Mouse (Mus musculus): ENCODE data around the gene Eif2b5. TPM values are rescaled to one million over a fixed set of nuclear protein-coding genes. Genes with fewer than 3 reads are reported as not detected.
A peak's percentile ranks its signal among the peaks of the same experiment; 100 is the strongest.
"Not testable (repeated sequence)": the region's sequence is repeated elsewhere in the genome, so short reads cannot be mapped to it uniquely, and the experiment has no call there.

Gene Eif2b5
- 10 to 100 TPM; 50.5 to 59.7 (median 55.2) TPM for total RNA-seq (2022)

DNA sequence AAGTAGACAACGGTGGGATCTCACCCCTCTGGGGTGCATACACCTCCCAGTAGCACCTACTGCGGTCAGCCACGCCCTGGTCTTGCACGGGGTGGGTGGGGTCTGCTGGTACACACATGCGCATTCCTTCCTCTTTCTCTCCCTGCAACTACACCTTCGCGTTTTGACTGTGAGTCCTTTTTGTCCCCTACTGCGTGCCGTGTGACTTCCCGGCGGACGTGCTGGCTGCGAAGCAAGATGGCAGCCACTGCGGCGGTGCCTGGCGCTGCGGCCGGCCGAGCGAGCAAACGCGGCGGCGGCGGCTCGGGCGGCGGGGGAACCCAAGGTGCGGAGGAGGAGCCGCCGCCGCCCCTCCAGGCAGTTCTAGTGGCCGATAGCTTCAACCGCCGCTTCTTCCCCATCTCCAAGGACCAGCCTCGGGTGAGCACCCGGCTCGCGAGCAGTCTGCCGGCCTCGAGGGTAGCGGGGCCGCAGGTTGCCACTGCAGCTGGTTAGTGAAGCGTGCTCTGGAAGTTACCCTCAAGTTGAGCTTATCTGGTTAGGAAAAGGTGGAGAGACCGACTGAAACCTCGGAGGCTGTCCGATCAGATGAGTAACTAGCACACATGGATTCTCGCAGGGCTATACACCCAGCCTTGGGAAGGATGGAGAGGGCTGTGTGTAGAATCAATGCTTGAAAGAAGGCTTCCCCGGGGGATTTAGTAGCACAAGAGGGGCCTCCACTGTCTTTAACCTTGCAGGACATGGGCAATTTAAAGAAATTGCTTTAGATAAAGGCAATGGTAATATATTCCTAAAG lies at the start of gene Eif2b5:
Gene Eif2b5, plus strand, starts transcription at position 141 of the 799 bp plus-strand sequence.
- peak; percentile 97 for DNase-seq (ENCODE audit: low spot score)

- DNase-seq (ENCODE audit: low spot score): no peak
These were observed 46.8 kb upstream of the Eif2b5 start for GRCm38 (mm10) chr16:20451774-20452173.

GRCm38 (mm10) chr16:20454155-20454654 lies 44.4 kb upstream of the Eif2b5 start:
- DNase-seq (ENCODE audit: low spot score): no peak

DNA sequence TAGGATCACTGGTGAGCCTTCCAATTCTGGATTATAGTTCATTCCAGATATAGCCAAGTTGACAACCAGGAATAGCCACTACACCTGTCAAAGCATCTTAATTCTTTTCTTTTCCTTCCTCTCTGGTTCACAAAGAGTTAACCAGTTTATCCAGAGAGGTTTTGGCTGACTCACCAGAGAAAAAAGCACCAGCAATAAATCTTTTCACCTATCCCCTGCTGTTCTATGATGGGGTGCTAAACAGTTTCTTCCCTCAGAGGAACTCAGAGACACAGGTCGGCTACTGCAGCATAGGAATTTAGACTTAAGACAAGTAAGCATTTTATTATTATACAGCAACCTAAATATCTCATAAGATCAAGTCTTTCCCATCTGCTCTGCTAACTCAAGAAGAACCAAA lies 42.5 kb upstream of the Eif2b5 start:
- DNase-seq (ENCODE audit: low spot score): no peak

DNA sequence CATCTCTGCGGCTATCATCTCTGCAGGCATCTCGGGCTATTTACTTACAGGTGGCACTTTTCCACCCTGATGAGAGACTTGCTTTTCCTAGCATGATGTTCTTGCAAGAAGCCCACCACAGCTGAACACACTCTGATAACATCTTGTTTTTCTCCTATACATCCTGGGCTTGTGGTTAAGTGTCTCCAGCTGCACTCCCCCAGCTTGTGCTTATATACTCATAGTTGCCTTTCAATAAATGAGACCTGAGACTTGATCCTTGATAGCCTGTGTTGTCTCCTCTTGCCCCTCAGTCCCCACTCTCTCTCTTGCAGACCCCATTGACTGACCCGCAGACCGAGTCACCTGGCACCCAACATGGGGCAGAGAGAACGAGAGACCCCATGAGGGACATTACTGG lies 39.9 kb upstream of the Eif2b5 start:
- not testable (repeated sequence) for DNase-seq (ENCODE audit: low spot score)

DNA sequence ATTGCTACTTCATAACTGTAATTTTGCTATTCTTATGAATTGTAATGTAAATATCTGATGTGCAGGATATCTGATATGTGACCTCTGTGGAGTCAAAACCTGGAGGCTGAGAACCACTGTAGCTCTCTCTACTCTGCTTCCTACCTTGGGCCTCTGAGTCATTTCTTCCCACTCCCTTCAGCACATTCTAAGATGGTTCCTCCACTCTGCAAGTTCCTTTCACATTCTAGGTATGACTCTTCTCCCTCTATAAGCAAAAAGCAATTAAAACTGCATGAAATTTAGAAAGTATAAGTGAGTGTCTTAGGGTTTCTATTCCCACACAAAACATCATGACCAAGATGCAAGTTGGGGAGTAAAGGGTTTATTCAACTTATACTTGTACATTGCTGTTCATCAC lies 33.9 kb upstream of the Eif2b5 start:
- DNase-seq (ENCODE audit: low spot score): no peak

- no peak for DNase-seq (ENCODE audit: low spot score)
These were observed 27.6 kb upstream of the Eif2b5 start for GRCm38 (mm10) chr16:20470981-20471380.

DNA sequence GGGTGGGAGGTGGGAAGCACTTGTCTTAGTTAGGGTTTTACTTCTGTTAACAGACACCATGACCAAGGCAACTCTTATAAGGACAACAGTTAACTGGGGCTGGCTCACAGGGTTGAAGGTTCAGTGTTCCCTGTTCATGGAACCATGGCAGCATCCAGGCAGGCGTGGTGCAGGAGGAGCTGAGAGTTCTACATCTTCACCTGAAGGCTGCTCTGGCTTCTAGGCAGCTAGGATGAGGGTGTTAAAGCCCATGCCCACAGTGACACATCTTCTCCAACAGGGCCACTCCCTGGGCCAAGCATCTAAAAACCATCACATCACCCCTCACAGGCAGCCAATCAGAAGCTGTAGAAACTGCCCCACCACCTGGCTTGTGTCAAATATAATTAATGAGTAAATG lies 26.9 kb upstream of the Eif2b5 start:
- no peak for DNase-seq (ENCODE audit: low spot score)

DNA sequence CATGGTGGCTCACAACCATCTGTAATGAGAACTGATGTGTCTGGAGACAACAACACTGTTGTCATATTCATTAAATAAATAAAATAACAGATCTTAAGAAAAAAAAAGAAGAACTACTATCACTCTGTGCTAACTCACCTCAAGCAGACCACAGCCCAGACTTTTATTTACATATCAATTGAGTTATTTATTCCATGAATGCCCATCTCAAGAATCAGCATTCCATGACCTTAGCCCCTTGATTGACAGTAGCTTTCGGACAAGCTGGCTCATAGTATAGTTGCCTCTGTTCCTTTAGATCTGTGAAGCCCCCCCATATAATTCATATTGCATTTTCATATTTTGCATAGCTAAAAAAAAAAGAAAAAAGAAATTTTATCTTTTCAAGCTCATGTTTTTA lies 24.9 kb upstream of the Eif2b5 start:
- DNase-seq (ENCODE audit: low spot score): no peak

GRCm38 (mm10) chr16:20474211-20474610 lies 24.4 kb upstream of the Eif2b5 start:
- no peak for DNase-seq (ENCODE audit: low spot score)

GRCm38 (mm10) chr16:20474786-20475185 lies 23.8 kb upstream of the Eif2b5 start:
- no peak for DNase-seq (ENCODE audit: low spot score)

GRCm38 (mm10) chr16:20475335-20475734 lies 23.3 kb upstream of the Eif2b5 start:
- DNase-seq (ENCODE audit: low spot score): no peak

DNA sequence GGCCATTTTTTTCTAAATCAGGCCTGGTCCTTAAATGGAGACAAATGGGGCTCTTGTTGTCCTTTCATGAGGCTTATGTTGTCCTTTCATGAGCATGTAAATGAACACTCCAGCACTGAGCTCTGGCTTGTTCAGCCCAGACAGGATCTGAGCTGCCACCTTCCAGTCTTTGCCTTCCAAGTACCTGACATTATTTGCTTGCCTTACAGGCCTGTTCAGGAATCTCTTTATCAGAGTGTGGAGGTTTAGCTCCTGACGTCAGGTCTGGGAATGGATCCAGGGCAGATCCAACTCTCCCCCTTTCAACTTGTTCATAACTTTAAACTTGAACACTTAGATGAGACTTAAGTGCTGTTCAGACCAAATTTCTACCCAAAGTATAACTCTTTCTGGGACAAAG lies 21.8 kb upstream of the Eif2b5 start:
- peak; percentile 53 for DNase-seq (ENCODE audit: low spot score)

DNA sequence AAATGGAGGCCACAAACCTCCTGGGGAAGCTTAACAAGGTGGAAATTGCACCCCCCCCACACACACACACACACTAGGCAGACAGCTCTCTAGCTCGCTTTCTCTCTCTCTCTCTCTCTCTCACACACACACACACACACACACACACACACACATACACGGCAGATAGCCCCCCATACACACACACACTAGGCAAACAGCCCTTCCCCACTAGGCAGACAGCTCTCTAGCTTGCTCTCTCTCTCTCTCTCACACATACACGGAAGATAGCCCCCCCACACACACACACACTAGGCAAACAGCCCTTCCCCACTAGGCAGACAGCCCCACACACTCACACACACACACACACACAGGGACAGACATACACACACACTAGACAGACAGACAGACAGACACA lies 21.3 kb upstream of the Eif2b5 start:
- no peak for DNase-seq (ENCODE audit: low spot score)

GRCm38 (mm10) chr16:20478504-20478903 lies 20.1 kb upstream of the Eif2b5 start:
- no peak for DNase-seq (ENCODE audit: low spot score)

- not testable (repeated sequence) for DNase-seq (ENCODE audit: low spot score)
These were observed 19.4 kb upstream of the Eif2b5 start for GRCm38 (mm10) chr16:20479026-20479760.

DNA sequence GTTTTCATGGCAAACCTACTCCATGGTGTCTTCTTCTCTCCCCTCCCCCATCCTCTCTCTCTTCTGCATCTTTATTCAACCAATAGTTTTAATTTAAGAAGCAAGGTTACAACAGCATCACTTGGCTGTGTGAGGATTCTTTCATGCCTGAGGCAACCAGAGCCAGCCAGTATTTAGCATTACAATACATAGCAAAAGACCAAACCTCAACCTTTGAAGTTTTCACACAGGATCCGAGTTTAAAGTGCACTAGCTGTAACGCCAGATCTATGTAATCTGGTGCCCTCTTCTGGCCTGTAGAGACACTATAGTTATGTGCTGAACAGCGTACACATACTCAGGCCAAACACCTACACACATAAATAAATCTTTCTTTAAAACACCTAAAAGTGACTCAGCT lies 18.5 kb upstream of the Eif2b5 start:
- DNase-seq (ENCODE audit: low spot score): no peak

DNA sequence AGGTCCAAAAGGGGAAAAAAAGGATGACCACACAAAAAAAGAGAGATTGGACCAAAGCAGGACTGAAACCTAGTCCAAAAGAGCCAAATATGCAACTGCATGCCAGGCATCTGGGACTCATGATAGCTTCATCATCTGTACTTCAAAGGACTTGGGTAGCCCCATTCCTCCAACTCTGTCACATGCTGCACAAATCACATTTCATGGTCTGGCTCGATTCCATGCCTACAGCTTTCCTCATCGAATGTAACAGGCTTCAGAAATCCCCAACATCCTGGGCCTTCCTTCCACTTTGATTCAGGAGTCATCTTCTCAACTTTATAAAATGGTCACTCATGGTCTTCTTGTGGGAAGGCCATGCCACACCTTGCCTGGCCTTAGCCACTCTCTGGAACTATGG lies 16.9 kb upstream of the Eif2b5 start:
- DNase-seq (ENCODE audit: low spot score): no peak

GRCm38 (mm10) chr16:20483716-20484115 lies 14.9 kb upstream of the Eif2b5 start:
- DNase-seq (ENCODE audit: low spot score): not testable (repeated sequence)

GRCm38 (mm10) chr16:20485061-20485460 lies 13.6 kb upstream of the Eif2b5 start:
- DNase-seq (ENCODE audit: low spot score): no peak

DNA sequence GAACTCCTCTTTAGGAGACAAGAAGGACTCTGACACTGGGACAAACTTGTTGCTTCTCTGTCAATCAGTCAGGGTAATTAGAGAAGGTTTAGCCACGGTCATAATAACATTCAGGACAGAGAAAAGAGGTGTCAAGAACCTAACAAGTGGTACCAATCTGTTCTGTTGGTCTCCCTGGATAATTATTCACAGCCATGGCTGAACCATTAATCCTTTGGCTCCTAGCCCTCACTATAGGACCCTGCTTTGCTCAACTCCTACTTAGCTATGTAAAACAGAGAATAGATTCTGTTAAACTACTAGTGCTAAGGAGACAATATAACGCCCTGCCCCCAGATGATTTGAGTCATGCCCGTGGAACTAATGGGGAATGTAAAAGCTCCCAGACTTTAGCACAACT lies 12.6 kb upstream of the Eif2b5 start:
- no peak for DNase-seq (ENCODE audit: low spot score)

- no peak for DNase-seq (ENCODE audit: low spot score)
These were observed 10.5 kb upstream of the Eif2b5 start for GRCm38 (mm10) chr16:20488151-20488550.

DNA sequence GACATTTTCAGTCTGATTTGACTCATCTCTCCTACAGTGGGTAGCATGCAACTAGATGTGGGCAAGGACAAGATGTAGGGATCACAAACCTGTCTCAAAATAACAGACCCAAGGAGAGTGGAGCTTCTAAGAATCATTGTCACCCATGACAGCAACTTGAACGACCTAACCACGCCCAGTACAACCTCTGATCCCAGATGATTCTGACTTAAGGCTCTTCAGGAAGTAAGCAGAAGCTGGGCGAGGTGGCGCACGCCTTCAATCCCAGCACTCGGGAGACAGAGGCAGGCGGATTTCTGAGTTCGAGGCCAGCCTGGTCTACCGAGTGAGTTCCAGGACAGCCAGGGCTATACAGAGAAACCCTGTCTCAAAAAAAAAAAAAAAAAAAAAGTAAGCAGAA lies 9.9 kb upstream of the Eif2b5 start:
- DNase-seq (ENCODE audit: low spot score): not testable (repeated sequence)
